Mouse (Mus musculus): ENCODE results near the gene Lcmt1. TPM values are rescaled to one million over a fixed set of nuclear protein-coding genes. Genes with fewer than 3 reads are reported as not detected.

Lcmt1 gene
- polyA plus RNA-seq, 1 experiment from 2014 or later: 86.1 TPM

GRCm38 (mm10) chr7:123449676-123450075, 80.1 kb downstream of the Lcmt1 start:
- H3K4me2 ChIP-seq: no peak overlapping the region
- WGBS: 63% methylated on average over 10 of the region's 10 CpGs
- no peak overlapping the region for H3K27ac ChIP-seq (replicated peaks)
- no peak for ATAC-seq (ENCODE audit: low read depth)
- H3K9me3 ChIP-seq: no peaks in the 10 kb centered on the region
- H3K4me1 ChIP-seq (replicated peaks): no peaks in the 10 kb centered on the region
- H3K4me3 ChIP-seq: no peak overlapping the region
- no peaks in the 10 kb centered on the region for H3K27me3 ChIP-seq
- H3K9ac ChIP-seq: no peak overlapping the region
- H3K36me3 ChIP-seq: no peaks in the 10 kb centered on the region

GRCm38 (mm10) chr7:123450515-123450914, 80.9 kb downstream of the Lcmt1 start:
- H3K4me3 ChIP-seq: no peak overlapping the region
- no peaks in the 10 kb centered on the region for H3K27me3 ChIP-seq
- no peaks in the 10 kb centered on the region for H3K9me3 ChIP-seq
- H3K27ac ChIP-seq (replicated peaks): no peak overlapping the region
- H3K9ac ChIP-seq: no peak overlapping the region
- ATAC-seq (ENCODE audit: low read depth): no peak
- WGBS: 89% methylated on average over 2 of the region's 2 CpGs
- H3K4me2 ChIP-seq: no peak overlapping the region
- H3K36me3 ChIP-seq: no peaks in the 10 kb centered on the region
- no peaks in the 10 kb centered on the region for H3K4me1 ChIP-seq (replicated peaks)

- Histone ChIP-seq H3K9me3 (no peaks in the 10 kb centered on the region), H3K9ac (no peak overlapping the region), H3K27ac (replicated peaks) (no peak overlapping the region), H3K27me3 (no peaks in the 10 kb centered on the region), H3K4me3 (no peak overlapping the region), H3K36me3 (no peaks in the 10 kb centered on the region), H3K4me1 (replicated peaks) (no peaks in the 10 kb centered on the region), H3K4me2 (no peak overlapping the region)
- WGBS: 82% methylated on average over 6 of the region's 6 CpGs
- no peak for ATAC-seq (ENCODE audit: low read depth)
Observed at GRCm38 (mm10) chr7:123452551-123452950, 83.0 kb downstream of the Lcmt1 start.

- no peak overlapping the region for H3K4me2 ChIP-seq
- ATAC-seq (ENCODE audit: low read depth): no peak
- H3K9ac ChIP-seq: no peak overlapping the region
- no peaks in the 10 kb centered on the region for H3K36me3 ChIP-seq
- H3K4me3 ChIP-seq: no peak overlapping the region
- H3K27me3 ChIP-seq: no peaks in the 10 kb centered on the region
- no peaks in the 10 kb centered on the region for H3K4me1 ChIP-seq (replicated peaks)
- WGBS: 84% methylated on average over 8 of the region's 8 CpGs
- no peak overlapping the region for H3K27ac ChIP-seq (replicated peaks)
- no peaks in the 10 kb centered on the region for H3K9me3 ChIP-seq
Observed at GRCm38 (mm10) chr7:123453066-123453465, 83.5 kb downstream of the Lcmt1 start.

GRCm38 (mm10) chr7:123455088-123455487, 85.5 kb downstream of the Lcmt1 start:
- H3K9me3 ChIP-seq: no peaks in the 10 kb centered on the region
- H3K27ac ChIP-seq (replicated peaks): no peak overlapping the region
- H3K4me3 ChIP-seq: no peak overlapping the region
- 92% methylated on average over 3 of the region's 3 CpGs for WGBS
- no peak overlapping the region for H3K4me2 ChIP-seq
- no peaks in the 10 kb centered on the region for H3K4me1 ChIP-seq (replicated peaks)
- ATAC-seq (ENCODE audit: low read depth): no peak
- H3K36me3 ChIP-seq: no peaks in the 10 kb centered on the region
- H3K9ac ChIP-seq: no peak overlapping the region
- H3K27me3 ChIP-seq: no peaks in the 10 kb centered on the region

GRCm38 (mm10) chr7:123458309-123458708, 88.7 kb downstream of the Lcmt1 start:
- WGBS: 89% methylated on average over 4 of the region's 4 CpGs
- H3K27me3 ChIP-seq: no peaks in the 10 kb centered on the region
- no peaks in the 10 kb centered on the region for H3K36me3 ChIP-seq
- no peak overlapping the region for H3K4me3 ChIP-seq
- no peaks in the 10 kb centered on the region for H3K9me3 ChIP-seq
- no peak overlapping the region for H3K9ac ChIP-seq
- ATAC-seq (ENCODE audit: low read depth): no peak
- H3K4me1 ChIP-seq (replicated peaks): no peaks in the 10 kb centered on the region
- no peak overlapping the region for H3K4me2 ChIP-seq
- no peak overlapping the region for H3K27ac ChIP-seq (replicated peaks)

GRCm38 (mm10) chr7:123459247-123459646, 89.7 kb downstream of the Lcmt1 start:
- Histone ChIP-seq H3K4me1 (replicated peaks) (no peaks in the 10 kb centered on the region), H3K27me3 (no peaks in the 10 kb centered on the region), H3K27ac (replicated peaks) (no peak overlapping the region), H3K9me3 (no peaks in the 10 kb centered on the region), H3K36me3 (no peaks in the 10 kb centered on the region), H3K4me2 (no peak overlapping the region), H3K4me3 (no peak overlapping the region), H3K9ac (no peak overlapping the region)
- WGBS: 86% methylated on average over 4 of the region's 4 CpGs
- ATAC-seq (ENCODE audit: low read depth): no peak

- Histone ChIP-seq H3K9ac (no peak overlapping the region), H3K4me1 (replicated peaks) (no peaks in the 10 kb centered on the region), H3K27ac (replicated peaks) (no peak overlapping the region), H3K9me3 (no peaks in the 10 kb centered on the region), H3K4me2 (no peak overlapping the region), H3K4me3 (no peak overlapping the region), H3K36me3 (no peaks in the 10 kb centered on the region), H3K27me3 (no peaks in the 10 kb centered on the region)
- ATAC-seq (ENCODE audit: low read depth): no peak
- 81% methylated on average over 4 of the region's 4 CpGs for WGBS
Observed at GRCm38 (mm10) chr7:123461316-123461715, 91.7 kb downstream of the Lcmt1 start.

- no peaks in the 10 kb centered on the region for H3K9me3 ChIP-seq
- ATAC-seq (ENCODE audit: low read depth): no peak
- no peak within 1 kb of the TSS for H3K4me3 ChIP-seq
- no peaks in the 10 kb centered on the region for H3K4me1 ChIP-seq (replicated peaks)
- no peaks in the 10 kb centered on the region for H3K36me3 ChIP-seq
- no peak within 1 kb of the TSS for H3K27ac ChIP-seq (replicated peaks)
- 74% methylated on average over 9 of the region's 9 CpGs for WGBS
- H3K9ac ChIP-seq: no peak within 1 kb of the TSS
- no peak within 1 kb of the TSS for H3K4me2 ChIP-seq
- no peaks in the 10 kb centered on the region for H3K27me3 ChIP-seq
Observed at GRCm38 (mm10) chr7:123462070-123462501, 92.5 kb downstream of the Lcmt1 start, which contains the start of gene Aqp8. Aqp8 (plus strand) TSS chr7:123462291.

GRCm38 (mm10) chr7:123463569-123463968, 94.0 kb downstream of the Lcmt1 start:
- no peaks in the 10 kb centered on the region for H3K4me1 ChIP-seq (replicated peaks)
- H3K36me3 ChIP-seq: no peaks in the 10 kb centered on the region
- no peak overlapping the region for H3K4me2 ChIP-seq
- H3K9me3 ChIP-seq: no peaks in the 10 kb centered on the region
- H3K9ac ChIP-seq: no peak overlapping the region
- no peak overlapping the region for H3K4me3 ChIP-seq
- no peak for ATAC-seq (ENCODE audit: low read depth)
- no peak overlapping the region for H3K27ac ChIP-seq (replicated peaks)
- 82% methylated on average over 4 of the region's 4 CpGs for WGBS
- no peaks in the 10 kb centered on the region for H3K27me3 ChIP-seq

- Histone ChIP-seq H3K4me1 (replicated peaks) (no peaks in the 10 kb centered on the region), H3K9ac (no peak overlapping the region), H3K4me3 (no peak overlapping the region), H3K4me2 (no peak overlapping the region), H3K9me3 (no peaks in the 10 kb centered on the region), H3K36me3 (no peaks in the 10 kb centered on the region), H3K27me3 (no peaks in the 10 kb centered on the region), H3K27ac (replicated peaks) (no peak overlapping the region)
- 38% methylated on average over 6 of the region's 6 CpGs for WGBS
- peak; percentile 63; the same call in 1 of the 2 replicates for ATAC-seq (ENCODE audit: low read depth)
Observed at GRCm38 (mm10) chr7:123465692-123466387, 96.3 kb downstream of the Lcmt1 start.

GRCm38 (mm10) chr7:123467961-123468360, 98.4 kb downstream of the Lcmt1 start:
- no peaks in the 10 kb centered on the region for H3K27me3 ChIP-seq
- H3K27ac ChIP-seq (replicated peaks): no peak overlapping the region
- H3K36me3 ChIP-seq: no peaks in the 10 kb centered on the region
- H3K4me2 ChIP-seq: no peak overlapping the region
- no peak overlapping the region for H3K9ac ChIP-seq
- H3K4me3 ChIP-seq: no peak overlapping the region
- ATAC-seq (ENCODE audit: low read depth): no peak
- 0 out of 2 replicates have a peak, but pooled peaks cover 3% of the 10 kb centered on the region for H3K9me3 ChIP-seq
- H3K4me1 ChIP-seq (replicated peaks): no peaks in the 10 kb centered on the region
- WGBS: 93% methylated on average over 1 of the region's 1 CpGs
